Mouse (Mus musculus) left cerebral cortex, postnatal 14 days (tissue): ENCODE results near the gene Ankrd52. TPM values are rescaled to one million over a fixed set of nuclear protein-coding genes. Genes with fewer than 3 reads are reported as not detected.
A peak's percentile ranks its signal among the peaks of the same experiment; 100 is the strongest.

ENCODE experiments used
- DNase-seq, 2 experiments: peaks; one replicate each; pipeline ENCODE4 v3.0.0; 2021 to 2022; ENCODE audit warnings: low spot score in 2 of 2, mixed read lengths in 1 of 2
- intact Hi-C: fragments of 180-260 bp; cut with DNase I; formaldehyde crosslinking; loops from one replicate; pipeline ENCODE4 v1.15.1; 2025
- total RNA-seq, 2 experiments: library from RNA; stranded (reverse); gene quantifications; 2 replicates each; pipeline ENCODE4 v1.2.3; 2021

Ankrd52 gene
- total RNA-seq, 2 experiments from 2014 or later = 80.3 to 84.3 TPM

DNA sequence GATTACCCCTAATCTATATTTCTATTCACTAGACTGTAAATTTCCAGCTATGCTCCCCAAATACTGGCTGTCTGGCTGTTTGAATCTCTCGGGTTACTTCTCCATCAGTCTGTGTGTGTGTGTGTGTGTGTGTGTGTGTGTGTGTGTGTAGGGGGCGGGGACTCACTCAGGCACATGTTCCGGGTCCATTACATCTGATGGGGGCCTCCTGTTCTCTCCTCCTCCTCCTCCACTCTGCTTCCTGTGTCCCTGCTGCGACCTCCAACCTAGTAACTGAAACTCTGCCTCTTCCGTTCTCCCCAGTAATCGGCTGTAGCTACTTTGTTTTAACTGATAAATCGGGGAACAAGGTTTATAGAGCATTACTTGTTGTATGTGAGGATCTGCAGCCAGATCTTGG, 47.7 kb downstream of the Ankrd52 start:
- intact Hi-C loops = no loop called here
- DNase-seq = no peak

DNA sequence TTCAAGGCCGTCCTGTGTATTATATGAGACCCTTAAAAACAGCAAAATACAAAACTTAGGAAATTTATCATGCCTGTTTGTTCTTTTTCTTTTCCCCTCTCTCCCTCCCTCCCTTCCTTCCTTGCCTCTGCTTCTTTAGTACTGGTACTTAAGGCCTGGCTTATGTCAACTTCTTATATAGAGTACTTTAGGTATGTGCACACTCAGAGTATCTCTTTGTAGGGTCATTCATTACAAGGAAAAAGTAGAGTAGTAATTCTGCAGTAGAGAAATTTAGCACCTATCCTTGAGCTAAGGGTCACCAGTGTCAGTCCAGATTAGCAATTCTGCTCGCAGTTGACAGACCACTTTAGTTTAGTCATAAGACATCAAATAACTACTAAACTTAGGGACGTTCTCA, 48.3 kb downstream of the Ankrd52 start:
- no peak for DNase-seq
- intact Hi-C loops = no loop called here

DNA sequence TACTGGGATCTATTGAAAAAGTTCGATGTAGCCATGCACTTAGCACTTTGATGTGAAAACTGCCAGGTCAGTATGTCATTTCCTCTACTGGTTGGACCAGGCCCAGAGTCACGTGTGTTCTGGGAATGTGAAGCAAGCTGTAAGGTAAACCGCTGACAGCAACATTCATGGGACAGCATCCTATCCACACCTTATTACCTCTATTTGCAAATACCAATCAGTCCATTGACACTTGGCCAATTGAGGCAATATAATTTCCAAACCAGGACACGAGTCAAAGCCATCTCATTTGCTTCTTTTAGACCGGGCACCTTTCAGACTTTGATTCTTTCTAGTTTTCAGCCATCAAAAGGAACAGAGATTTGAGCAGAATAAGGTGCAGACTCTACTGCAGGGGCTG, 52.1 kb downstream of the Ankrd52 start:
- no peak for DNase-seq
- intact Hi-C loops = no loop called here

- DNase-seq = no peak
- intact Hi-C loops = no loop called here
Measured at GRCm38 (mm10) chr10:128429454-128429853, 52.5 kb downstream of the Ankrd52 start.

DNA sequence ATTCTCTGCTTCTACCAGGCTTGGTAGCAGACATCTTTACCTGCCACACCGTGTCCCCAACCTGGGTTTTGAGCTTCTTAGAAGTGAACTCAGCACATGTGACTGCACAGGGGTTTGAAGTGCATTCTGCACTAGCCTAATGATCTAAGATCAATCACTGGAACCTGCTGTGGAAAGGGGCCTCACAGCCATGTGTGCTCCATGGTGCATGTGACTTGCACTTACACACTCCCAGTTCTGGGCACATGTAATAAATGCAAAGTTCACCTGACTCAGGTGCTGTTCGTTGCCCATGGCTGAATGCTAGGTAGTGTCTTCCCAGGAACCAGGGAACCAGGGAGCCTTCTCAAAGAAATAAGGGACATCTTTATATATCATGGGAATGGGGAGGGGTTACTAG, 56.5 kb downstream of the Ankrd52 start:
- intact Hi-C loops = no loop called here
- no peak for DNase-seq

DNA sequence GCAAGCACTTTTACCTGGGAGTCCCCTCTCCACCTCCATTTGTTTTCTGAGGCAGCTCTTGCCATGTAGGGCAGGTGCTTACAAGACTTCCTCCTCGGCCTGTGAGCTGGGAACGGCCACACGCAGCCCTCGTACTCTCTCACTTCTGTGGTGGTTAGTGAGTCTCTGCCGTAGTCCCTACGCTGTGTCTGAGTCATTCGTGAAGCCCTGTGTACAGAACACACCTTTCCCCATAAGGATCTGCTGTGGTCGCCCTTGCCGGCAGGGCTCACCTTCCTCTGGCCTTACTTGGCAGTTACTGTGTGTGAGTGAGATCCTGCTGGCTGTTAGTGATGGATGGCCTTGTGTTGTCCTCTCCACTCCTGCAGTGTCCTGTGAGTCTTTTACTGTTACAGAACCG, 57.8 kb downstream of the Ankrd52 start:
- no peak for DNase-seq
- intact Hi-C loops = no loop called here

DNA sequence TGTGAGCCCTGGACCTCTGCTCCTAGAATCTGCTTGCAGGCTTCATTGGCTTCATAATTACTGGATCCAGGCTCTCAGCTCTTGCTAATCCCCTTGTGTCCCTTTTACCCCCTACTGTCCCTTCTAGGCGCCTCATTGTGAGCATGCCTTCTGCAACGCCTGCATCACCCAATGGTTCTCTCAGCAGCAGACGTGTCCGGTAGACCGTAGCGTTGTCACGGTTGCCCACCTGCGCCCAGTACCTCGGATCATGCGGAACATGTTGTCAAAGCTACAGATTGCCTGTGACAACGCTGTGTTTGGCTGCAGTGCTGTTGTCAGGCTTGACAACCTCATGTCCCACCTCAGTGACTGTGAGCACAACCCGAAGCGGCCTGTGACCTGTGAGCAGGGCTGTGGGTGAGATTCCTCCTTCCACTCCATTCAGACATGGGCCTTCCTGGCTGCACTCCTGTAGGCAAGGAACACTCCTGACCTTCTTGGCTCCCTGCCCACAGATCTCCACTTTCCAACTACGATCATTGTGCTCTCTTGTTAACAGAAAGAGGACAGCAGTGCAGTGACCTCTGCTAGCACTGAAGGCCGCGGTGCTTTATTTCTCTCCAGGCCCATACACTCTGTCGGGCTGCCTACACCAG, 58.4 kb downstream of the Ankrd52 start:
- peak in 1 of 2 experiments; percentile 41 for DNase-seq
- intact Hi-C loops = no loop called here

DNA sequence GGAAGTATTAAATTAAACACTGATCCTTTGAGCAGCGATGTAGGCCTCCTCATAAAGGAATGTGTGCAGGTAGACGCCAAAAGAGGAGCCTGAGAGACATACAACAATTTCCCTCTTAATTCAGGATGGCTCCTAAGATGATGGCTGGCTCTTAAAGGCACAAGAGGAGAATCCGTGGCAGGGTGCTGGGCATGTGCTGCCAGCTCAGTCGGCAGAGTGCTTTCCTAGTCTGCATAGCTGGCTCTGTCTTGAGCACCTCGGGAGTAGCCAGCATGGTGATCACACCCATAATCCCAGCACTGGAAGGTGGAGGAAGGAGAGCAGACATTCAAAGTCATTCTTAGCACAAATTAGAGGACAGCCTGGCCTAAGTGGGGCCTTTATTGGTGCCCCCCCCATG, 59.0 kb downstream of the Ankrd52 start:
- intact Hi-C loops = no loop called here
- DNase-seq = no peak

GRCm38 (mm10) chr10:128436376-128436775, 59.5 kb downstream of the Ankrd52 start:
- intact Hi-C loops = no loop called here
- no peak for DNase-seq

DNA sequence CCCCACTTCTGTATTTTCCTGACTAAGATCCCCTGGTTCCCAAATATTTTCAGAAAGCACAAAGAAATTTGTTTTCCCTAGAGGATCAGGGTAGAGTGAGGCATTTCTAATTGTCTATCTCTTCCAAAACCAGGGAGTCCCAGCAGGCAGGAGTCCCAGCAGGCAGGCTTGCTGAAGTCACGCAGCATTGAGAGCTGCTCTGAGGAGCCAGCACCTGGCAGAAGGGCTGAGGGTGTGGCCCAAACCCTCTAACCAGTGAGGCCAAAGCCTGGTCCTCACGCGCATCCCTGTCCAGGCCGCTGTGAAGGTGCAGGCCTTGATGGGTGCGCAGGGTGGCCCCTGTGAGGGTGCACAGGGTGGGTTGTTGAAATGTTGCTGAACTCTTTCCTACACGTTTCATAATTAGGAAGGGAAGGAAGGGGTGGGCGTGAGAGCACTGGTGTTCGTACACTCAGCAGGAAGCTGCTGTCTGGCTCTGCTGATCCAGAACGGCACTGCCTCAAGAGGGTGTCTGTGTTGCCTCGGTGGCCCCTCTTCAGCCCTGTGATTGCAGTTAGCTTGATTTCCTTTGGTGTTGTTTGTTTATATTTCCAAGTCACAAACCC, 61.9 kb downstream of the Ankrd52 start:
- intact Hi-C loops = no loop called here
- no peak for DNase-seq

DNA sequence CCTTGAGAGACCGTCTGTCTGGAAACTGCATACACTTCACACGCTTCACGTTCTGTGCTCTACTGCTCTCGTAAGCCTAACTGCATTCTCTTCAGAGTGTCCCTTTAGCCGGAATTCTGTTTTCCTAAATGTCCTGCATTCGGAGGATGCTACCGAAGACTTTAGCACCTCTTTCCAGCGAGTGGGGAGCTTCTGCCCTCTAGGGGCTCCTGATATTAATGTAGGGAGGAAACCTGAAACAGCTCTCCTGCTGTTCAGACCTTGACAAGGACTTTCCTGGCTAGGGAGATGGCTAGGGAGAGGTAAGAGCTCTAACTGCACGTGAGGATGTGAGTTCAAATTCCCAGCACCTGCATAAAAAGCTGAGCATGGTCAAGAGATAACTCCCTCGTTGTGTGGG, 63.5 kb downstream of the Ankrd52 start:
- intact Hi-C loops = no loop called here

DNA sequence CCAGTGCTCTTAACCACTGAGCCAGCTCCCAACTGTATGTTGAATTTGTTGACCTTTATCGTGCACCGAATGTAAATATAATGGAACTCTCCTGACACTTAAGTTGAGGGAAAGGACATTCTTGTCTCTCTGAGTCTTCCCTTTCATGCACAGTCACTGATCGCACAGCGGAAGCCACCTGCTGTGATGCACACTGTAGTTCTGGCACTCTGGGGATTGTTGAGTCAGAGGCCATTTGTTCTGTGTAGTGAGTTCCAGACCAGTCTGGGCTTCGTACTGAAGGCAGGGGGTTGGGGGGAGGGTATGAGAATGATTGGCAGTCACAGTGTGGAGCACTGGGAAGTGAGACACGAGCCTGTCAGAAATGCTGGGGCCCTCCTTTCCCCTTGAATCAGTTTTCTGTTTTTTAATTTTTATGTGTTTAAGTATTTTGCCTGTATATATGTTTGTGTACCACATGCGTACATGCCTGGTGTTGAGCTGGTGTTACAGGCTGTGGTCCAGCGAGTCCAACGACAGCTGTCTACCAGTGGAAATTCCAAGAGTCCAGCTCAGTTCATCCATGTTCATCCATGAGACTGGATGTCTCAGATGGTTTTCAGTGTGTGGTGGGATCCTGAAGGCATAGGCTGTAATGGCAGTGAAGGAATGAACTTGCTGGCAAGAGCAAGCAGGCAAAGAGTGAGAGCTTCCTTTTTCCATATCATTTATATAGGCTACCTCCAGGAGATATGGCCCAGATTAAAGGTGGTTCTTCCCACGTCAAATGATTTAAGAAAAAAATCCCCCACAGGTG, 64.6 kb downstream of the Ankrd52 start:
- intact Hi-C loops = no loop called here
- no peak for DNase-seq

More for the DNA sequence above, 63.5 kb downstream of the Ankrd52 start:
- no peak for DNase-seq

DNA sequence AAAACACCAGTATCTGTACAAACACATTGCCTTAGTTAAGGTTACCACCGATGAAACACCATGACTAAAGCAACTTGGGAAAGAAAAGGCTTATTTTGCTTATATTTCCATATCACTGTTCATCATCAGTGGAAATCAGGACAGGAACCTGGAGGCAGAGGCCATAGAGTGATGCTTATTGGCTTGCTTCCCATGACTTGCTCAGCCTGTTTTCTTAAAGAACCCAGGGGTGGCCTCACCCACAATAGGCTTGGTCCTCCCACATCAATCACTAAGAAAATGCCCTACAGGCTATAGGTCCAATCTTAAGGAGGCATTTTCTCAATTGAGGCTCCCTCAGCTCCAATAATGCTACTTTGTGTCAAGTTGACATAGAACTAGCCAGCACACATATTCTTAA, 65.8 kb downstream of the Ankrd52 start:
- intact Hi-C loops = no loop called here

DNA sequence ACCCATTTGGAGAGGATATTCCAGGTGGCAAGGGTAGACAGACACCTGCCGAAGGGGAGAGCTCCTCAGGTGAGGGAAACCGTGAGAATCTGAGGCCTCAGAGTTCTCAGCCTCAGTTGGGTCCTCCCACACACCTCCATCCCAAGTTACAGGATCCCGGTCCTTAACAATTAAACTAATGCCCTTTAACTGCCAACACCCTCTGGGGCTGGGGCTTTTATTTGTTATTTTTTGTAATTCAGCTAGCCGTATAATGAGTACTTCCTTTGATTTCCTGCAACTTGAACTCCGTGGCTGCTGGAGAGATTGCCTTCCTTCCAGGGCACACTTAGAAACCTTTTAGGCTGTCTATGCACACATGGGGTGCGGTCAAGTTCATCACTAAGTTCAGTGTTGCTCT, 67.4 kb downstream of the Ankrd52 start:
- no peak for DNase-seq
- intact Hi-C loops = no loop called here

More for the DNA sequence above, 65.8 kb downstream of the Ankrd52 start:
- DNase-seq = no peak

GRCm38 (mm10) chr10:128445407-128445806, 68.5 kb downstream of the Ankrd52 start:
- no peak for DNase-seq
- intact Hi-C loops = no loop called here

DNA sequence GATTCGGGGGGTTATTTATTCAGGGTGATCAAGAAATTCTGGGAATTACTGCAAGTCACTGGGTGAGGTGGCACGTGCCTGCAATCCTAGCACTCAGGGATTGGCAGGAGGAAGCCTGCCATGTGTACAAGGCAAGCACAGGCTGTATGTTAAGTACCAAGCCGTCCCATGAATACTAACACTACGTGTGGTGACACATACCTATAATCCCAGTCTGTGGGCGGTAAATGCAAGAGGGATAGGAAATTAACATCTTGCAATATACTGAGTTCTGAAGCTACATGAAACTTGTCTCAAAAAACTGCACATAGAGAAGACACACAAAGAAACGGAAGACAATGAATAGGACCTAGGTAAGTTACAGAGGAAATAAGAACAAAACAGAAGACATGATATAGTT, 74.1 kb downstream of the Ankrd52 start:
- intact Hi-C loops = loop anchor here (10.0 kb wide), 1 partner anchor 116 kb away; the partner anchor contains the start of gene Cs
- DNase-seq = no peak

DNA sequence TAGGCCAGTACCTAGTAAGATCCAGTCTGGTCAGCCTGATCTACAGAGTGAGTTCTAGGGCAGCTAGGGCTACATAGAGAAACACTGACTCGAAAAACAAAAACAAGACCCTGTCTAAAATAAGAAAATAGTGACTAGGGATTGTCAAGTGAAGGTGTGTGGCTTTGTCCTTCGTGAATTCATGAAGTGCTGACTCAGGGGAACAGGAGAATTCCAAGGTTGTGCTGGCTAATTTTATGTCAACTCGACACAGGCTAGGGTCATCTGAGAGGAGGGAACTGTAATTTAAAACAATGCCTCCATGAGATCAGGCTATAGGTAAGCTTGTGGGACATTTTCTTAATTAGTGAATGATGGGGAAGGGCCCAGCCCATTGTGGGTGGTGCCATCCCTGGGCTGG, 77.6 kb downstream of the Ankrd52 start:
- intact Hi-C loops = loop anchor here (10.0 kb wide), 1 partner anchor 120 kb away; the partner anchor contains the start of gene Cs
- DNase-seq = no peak

- intact Hi-C loops = loop anchor here (5.0 to 10.0 kb wide), 2 partner anchors 88 to 120 kb away; partner anchors contain the start of genes Coq10a and Cs
- DNase-seq = peak; percentile 75 to 83
Measured at GRCm38 (mm10) chr10:128455280-128455679, 78.4 kb downstream of the Ankrd52 start.

DNA sequence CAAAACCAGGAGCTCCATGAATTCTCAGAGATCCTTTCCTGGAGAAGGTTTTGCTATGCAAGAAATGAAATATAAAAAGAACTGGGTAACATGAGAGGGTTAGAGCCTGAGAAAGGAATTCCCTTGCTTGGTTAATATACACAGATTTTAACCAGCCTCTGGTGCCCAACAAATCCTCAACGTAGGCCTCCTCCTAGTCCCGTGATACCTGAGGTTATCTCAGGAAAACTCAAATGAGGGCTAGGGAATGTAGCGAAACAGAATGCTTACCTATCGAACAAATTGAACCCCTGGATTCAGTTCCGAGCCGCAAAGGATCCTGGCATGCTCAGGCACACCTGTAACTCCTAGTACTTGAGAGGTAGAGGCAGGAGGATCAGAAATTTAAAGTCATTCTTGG, 80.8 kb downstream of the Ankrd52 start:
- no peak for DNase-seq
- intact Hi-C loops = loop anchor here (2.0 to 10.0 kb wide), 3 partner anchors 47 to 123 kb away; partner anchors contain the start of genes Coq10a, Cs, Nabp2 and Rnf41
